Mouse (Mus musculus): ENCODE data around the gene Gm6482.
"Not testable (repeated sequence)": the region's sequence is repeated elsewhere in the genome, so short reads cannot be mapped to it uniquely, and the experiment has no call there.

GRCm38 (mm10) chr14:41408181-41408580 is at the start of gene Gm6482:
- not testable (repeated sequence) for TF ChIP-seq POLR2A (IDR thresholded peaks at IDR 0.05; ENCODE audit: insufficient read depth, low read length); CTCF (IDR thresholded peaks at IDR 0.05; ENCODE audit: low read depth, low read length)
